Mouse (Mus musculus): Measurements from ENCODE around the gene Pstpip1. TPM values are rescaled to one million over a fixed set of nuclear protein-coding genes. Genes with fewer than 3 reads are reported as not detected.
A peak's percentile ranks its signal among the peaks of the same experiment; 100 is the strongest.

The Pstpip1 gene
- 1.1 and 1.4 TPM in 2 replicates for polyA plus RNA-seq (2015; fragmentation: Nextera tagmentation; extraction: Ambion mirVana)

- Histone ChIP-seq H3K9me3 (replicated peaks) (no peaks in the 10 kb centered on the region), H3K4me1 (peaks cover 13% of the 10 kb centered on the region), H3K4me3 (replicated peaks) (peak within 1 kb of the TSS; percentile 3; the same call in 1 of the 2 replicates), H3K27ac (peak within 1 kb of the TSS; percentile 74), H3K4me2 (peak within 1 kb of the TSS; percentile 48), H3K9ac (0 out of 2 replicates have a peak within 1 kb of the TSS, but pooled peaks have one; percentile 14), H3K27me3 (no peaks in the 10 kb centered on the region), H3K36me3 (no peaks in the 10 kb centered on the region)
- WGBS: 17% methylated on average over 22 of the region's 22 CpGs
- peak; percentile 77 for ATAC-seq (replicated peaks; ENCODE audit: low FRiP score)
Observed at GRCm38 (mm10) chr9:56089778-56090520, at the start of gene Pstpip1. Pstpip1 (plus strand) TSS chr9:56089962.

GRCm38 (mm10) chr9:56041372-56042180, 48.2 kb upstream of the Pstpip1 start, which contains the start of gene Rcn2:
Rcn2 (plus strand) TSS chr9:56041845.
- peak; percentile 100 for ATAC-seq (replicated peaks; ENCODE audit: low FRiP score)
- peak within 1 kb of the TSS; percentile 95 for H3K27ac ChIP-seq
- no peaks in the 10 kb centered on the region for H3K9me3 ChIP-seq (replicated peaks)
- H3K4me3 ChIP-seq (replicated peaks): peak within 1 kb of the TSS; percentile 74
- H3K36me3 ChIP-seq: peaks cover 21% of the 10 kb centered on the region
- H3K4me2 ChIP-seq: peak within 1 kb of the TSS; percentile 69
- H3K9ac ChIP-seq: peak within 1 kb of the TSS; percentile 89
- no peaks in the 10 kb centered on the region for H3K27me3 ChIP-seq
- under 1% methylated on average over 48 of the region's 49 CpGs for WGBS
- peaks cover 14% of the 10 kb centered on the region for H3K4me1 ChIP-seq

DNA sequence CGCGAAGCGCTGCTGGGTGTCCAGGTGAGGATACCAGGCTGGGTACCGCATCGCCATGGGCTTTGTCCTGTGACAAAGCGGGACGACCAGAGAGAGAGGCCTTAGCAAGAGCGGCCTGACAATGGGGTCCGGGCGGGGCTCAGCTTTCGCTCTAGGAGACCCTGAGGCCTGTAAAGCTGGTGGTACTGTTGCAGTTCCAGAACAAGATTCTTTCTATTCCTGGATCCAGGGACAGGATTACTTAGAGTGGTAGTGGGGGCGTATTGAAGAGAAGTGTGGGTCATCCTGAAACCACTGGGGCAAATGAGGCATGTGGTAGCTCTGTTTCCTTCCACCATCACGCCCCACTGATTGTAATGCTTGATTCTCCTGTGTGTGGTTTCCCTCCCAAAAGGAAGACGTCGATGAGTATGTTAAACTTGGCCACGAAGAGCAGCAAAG, 47.6 kb upstream of the Pstpip1 start:
- peak overlapping the region; percentile 95 for H3K27ac ChIP-seq
- H3K4me3 ChIP-seq (replicated peaks): peak overlapping the region; percentile 74
- H3K4me1 ChIP-seq: peaks cover 14% of the 10 kb centered on the region
- peaks cover 24% of the 10 kb centered on the region for H3K36me3 ChIP-seq
- under 1% methylated on average over 16 of the region's 16 CpGs for WGBS
- H3K4me2 ChIP-seq: peak overlapping the region; percentile 69
- no peaks in the 10 kb centered on the region for H3K9me3 ChIP-seq (replicated peaks)
- no peak; the same call in 1 of the 2 replicates for ATAC-seq (replicated peaks; ENCODE audit: low FRiP score)
- H3K27me3 ChIP-seq: no peaks in the 10 kb centered on the region
- H3K9ac ChIP-seq: peak overlapping the region; percentile 89

DNA sequence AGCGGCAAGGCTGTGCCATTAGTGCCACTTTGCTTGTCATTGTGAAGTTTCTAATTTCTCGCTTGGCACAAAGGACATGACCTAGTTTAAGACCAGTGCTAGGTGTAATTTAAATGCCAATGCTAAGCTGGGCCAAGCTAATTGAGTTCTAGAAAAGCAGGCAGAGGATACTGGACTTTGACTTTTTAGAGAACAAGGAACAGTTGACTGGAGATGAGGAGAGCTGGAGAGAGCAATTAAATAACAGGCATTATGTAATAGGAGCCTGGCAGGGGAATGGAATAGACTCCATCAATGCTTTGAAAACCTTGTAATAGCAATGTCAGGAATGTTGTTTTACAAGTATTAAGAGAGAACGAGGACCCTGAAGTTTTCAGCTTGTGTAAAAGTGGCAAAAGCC, 36.0 kb upstream of the Pstpip1 start:
- no peaks in the 10 kb centered on the region for H3K9me3 ChIP-seq (replicated peaks)
- peaks cover 60% of the 10 kb centered on the region for H3K36me3 ChIP-seq
- ATAC-seq (replicated peaks; ENCODE audit: low FRiP score): no peak
- no peak overlapping the region for H3K27ac ChIP-seq
- no peak overlapping the region for H3K9ac ChIP-seq
- H3K4me2 ChIP-seq: no peak overlapping the region
- H3K4me1 ChIP-seq: no peaks in the 10 kb centered on the region
- H3K4me3 ChIP-seq (replicated peaks): no peak overlapping the region
- no peaks in the 10 kb centered on the region for H3K27me3 ChIP-seq
- 64% methylated on average over 3 of the region's 3 CpGs for WGBS

- no peak for ATAC-seq (replicated peaks; ENCODE audit: low FRiP score)
- Histone ChIP-seq H3K9ac (no peak overlapping the region), H3K9me3 (replicated peaks) (no peaks in the 10 kb centered on the region), H3K4me3 (replicated peaks) (no peak overlapping the region), H3K27ac (no peak overlapping the region), H3K27me3 (no peaks in the 10 kb centered on the region), H3K36me3 (peaks cover 78% of the 10 kb centered on the region), H3K4me1 (no peaks in the 10 kb centered on the region), H3K4me2 (no peak overlapping the region)
- 94% methylated on average over 6 of the region's 6 CpGs for WGBS
Observed at GRCm38 (mm10) chr9:56056147-56056546, 33.6 kb upstream of the Pstpip1 start.

- no peak overlapping the region for H3K4me3 ChIP-seq (replicated peaks)
- peaks cover 65% of the 10 kb centered on the region for H3K36me3 ChIP-seq
- H3K4me2 ChIP-seq: no peak overlapping the region
- H3K9me3 ChIP-seq (replicated peaks): no peaks in the 10 kb centered on the region
- no peak for ATAC-seq (replicated peaks; ENCODE audit: low FRiP score)
- no peak overlapping the region for H3K27ac ChIP-seq
- WGBS: 94% methylated on average over 5 of the region's 5 CpGs
- no peak overlapping the region for H3K9ac ChIP-seq
- no peaks in the 10 kb centered on the region for H3K27me3 ChIP-seq
- H3K4me1 ChIP-seq: 0 out of 2 replicates have a peak, but pooled peaks cover 2% of the 10 kb centered on the region
Observed at GRCm38 (mm10) chr9:56062336-56062735, 27.4 kb upstream of the Pstpip1 start.

DNA sequence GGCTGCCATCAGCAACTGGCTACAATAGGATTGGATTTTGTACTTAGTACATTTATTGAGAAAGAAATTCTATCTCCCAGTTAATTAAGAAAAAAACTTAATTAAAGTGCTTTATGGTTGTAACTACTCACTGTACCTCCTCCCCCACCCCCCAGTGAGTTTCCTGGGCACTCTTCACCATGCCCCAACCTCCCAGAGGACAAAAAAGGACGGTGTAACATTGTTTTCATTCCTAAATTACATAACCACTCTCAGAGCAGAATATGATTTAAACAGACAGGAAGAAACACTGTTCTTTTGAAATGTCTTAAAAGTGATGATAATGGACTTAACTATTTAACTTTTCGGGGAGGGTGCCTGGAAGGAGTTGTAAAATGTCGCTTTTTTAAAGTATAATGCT, 24.8 kb upstream of the Pstpip1 start:
- ATAC-seq (replicated peaks; ENCODE audit: low FRiP score): no peak
- WGBS: 64% methylated on average over 3 of the region's 3 CpGs
- H3K9me3 ChIP-seq (replicated peaks): no peaks in the 10 kb centered on the region

DNA sequence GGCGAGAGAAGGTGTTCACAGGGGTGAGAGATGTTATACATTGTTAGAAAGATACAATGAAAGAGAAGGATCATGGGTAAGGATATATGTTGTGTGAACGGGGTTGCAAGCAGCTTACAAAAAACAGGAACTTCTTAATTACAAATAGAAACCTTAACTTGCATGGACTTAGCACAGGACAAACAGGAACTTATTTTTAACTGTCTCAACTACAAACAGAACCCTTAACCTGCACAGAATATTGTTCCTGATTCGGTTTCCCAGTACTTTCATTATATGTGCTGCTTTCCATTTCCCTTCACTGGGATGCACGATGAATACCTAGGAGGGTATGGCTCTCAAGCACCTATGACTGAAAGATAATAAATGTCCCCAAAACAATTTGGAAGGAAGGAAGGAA, 21.8 kb upstream of the Pstpip1 start:
- ATAC-seq (replicated peaks; ENCODE audit: low FRiP score): no peak
- H3K9me3 ChIP-seq (replicated peaks): no peaks in the 10 kb centered on the region

More for the DNA sequence above, 24.8 kb upstream of the Pstpip1 start:
- H3K9ac ChIP-seq: no peak overlapping the region
- no peak overlapping the region for H3K27ac ChIP-seq
- H3K36me3 ChIP-seq: peaks cover 50% of the 10 kb centered on the region
- H3K4me1 ChIP-seq: 0 out of 2 replicates have a peak, but pooled peaks cover 2% of the 10 kb centered on the region
- H3K4me3 ChIP-seq (replicated peaks): no peak overlapping the region
- no peaks in the 10 kb centered on the region for H3K27me3 ChIP-seq
- H3K4me2 ChIP-seq: no peak overlapping the region

DNA sequence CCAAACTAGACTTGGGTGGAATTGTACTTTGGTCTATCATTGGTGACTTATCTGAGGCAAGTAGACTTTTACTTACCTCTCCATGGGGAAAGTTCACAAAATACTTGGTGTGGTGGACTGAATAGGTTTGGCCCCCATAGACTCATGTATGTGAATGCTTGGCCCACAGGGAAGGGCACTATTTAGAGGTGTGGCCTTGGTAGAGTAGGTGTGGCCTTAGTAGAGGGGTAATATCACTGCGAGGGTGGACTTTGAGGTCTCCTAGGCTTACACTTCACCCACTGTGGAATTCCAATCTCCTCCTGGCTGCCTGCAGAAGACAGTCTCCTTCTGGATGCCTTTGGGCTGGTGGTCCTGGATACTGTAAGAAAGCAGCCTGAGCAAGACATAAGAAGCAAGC, 21.1 kb upstream of the Pstpip1 start:
- Histone ChIP-seq H3K27ac (no peak overlapping the region), H3K4me2 (no peak overlapping the region), H3K4me1 (0 out of 2 replicates have a peak, but pooled peaks cover 4% of the 10 kb centered on the region), H3K27me3 (no peaks in the 10 kb centered on the region), H3K9ac (no peak overlapping the region), H3K36me3 (peaks cover 15% of the 10 kb centered on the region), H3K9me3 (replicated peaks) (no peaks in the 10 kb centered on the region), H3K4me3 (replicated peaks) (no peak overlapping the region)
- 96% methylated on average over 1 of the region's 1 CpGs for WGBS
- ATAC-seq (replicated peaks; ENCODE audit: low FRiP score): no peak

More for the DNA sequence above, 21.8 kb upstream of the Pstpip1 start:
- Histone ChIP-seq H3K27me3 (no peaks in the 10 kb centered on the region), H3K4me3 (replicated peaks) (no peak overlapping the region), H3K27ac (no peak overlapping the region), H3K36me3 (peaks cover 22% of the 10 kb centered on the region), H3K4me2 (no peak overlapping the region), H3K9ac (no peak overlapping the region), H3K4me1 (0 out of 2 replicates have a peak, but pooled peaks cover 4% of the 10 kb centered on the region)
- WGBS: 91% methylated on average over 4 of the region's 4 CpGs

DNA sequence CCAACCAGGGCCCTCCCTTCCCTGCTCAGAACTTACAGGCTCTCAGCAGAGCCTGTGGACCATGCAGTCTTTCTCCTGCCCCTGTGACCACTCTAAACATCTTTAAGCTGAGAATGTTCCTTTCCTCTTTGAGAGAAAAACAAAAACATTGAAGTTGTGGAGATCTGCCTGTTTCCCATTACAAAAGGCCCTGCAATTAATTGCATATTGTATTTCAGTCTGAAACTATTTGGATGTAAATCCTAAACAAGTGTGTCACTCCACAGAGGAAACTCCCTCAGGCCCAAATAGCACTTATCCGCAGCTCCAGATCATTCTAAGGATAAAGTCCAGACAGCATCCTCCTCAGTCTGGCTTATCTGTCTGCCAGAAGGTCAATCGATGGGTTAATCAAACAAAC, 16.9 kb upstream of the Pstpip1 start:
- 46% methylated on average over 2 of the region's 2 CpGs for WGBS
- H3K9ac ChIP-seq: no peak overlapping the region
- peaks cover 19% of the 10 kb centered on the region for H3K4me1 ChIP-seq

GRCm38 (mm10) chr9:56074863-56075262, 14.9 kb upstream of the Pstpip1 start:
- 0 out of 2 replicates have a peak overlapping the region, but pooled peaks have one; percentile 73 for H3K27ac ChIP-seq
- WGBS: 68% methylated on average over 12 of the region's 12 CpGs
- ATAC-seq (replicated peaks; ENCODE audit: low FRiP score): no peak

More for the DNA sequence above, 16.9 kb upstream of the Pstpip1 start:
- no peak for ATAC-seq (replicated peaks; ENCODE audit: low FRiP score)
- H3K4me2 ChIP-seq: no peak overlapping the region
- no peaks in the 10 kb centered on the region for H3K9me3 ChIP-seq (replicated peaks)
- no peak overlapping the region for H3K27ac ChIP-seq
- H3K4me3 ChIP-seq (replicated peaks): no peak overlapping the region
- peaks cover 8% of the 10 kb centered on the region; the same call in 1 of the 2 replicates for H3K36me3 ChIP-seq
- H3K27me3 ChIP-seq: no peaks in the 10 kb centered on the region

More at GRCm38 (mm10) chr9:56074863-56075262, 14.9 kb upstream of the Pstpip1 start:
- Histone ChIP-seq H3K9me3 (replicated peaks) (no peaks in the 10 kb centered on the region), H3K36me3 (no peaks in the 10 kb centered on the region; the same call in 1 of the 2 replicates), H3K4me1 (peaks cover 19% of the 10 kb centered on the region), H3K4me2 (no peak overlapping the region), H3K9ac (no peak overlapping the region), H3K27me3 (no peaks in the 10 kb centered on the region), H3K4me3 (replicated peaks) (no peak overlapping the region)
